Mouse (Mus musculus) neural tube, embryonic 11.5 days (tissue): Measurements from ENCODE around the gene Podn. TPM values are rescaled to one million over a fixed set of nuclear protein-coding genes. Genes with fewer than 3 reads are reported as not detected.

ENCODE experiments used
- ATAC-seq: fragments of 200-750 bp; cut with Nextera tagmentation; 2 replicates; pipeline ENCODE4 v1.8.0; 2017; ENCODE audit warnings: moderate number of reproducible peaks, mild to moderate bottlenecking, moderate TSS enrichment, moderate library complexity; ENCODE audit not compliant: insufficient read depth, low FRiP score, low TSS enrichment
- DNase-seq: peaks from one replicate; pipeline ENCODE4 v3.0.0-alpha.2; 2015; ENCODE audit warnings: low spot score
- H3K27ac ChIP-seq: fragments of 300-500 bp; sonication (generic); 2 replicates; pipeline ENCODE4 v1.5.1; 2014; ENCODE audit warnings: low read depth, mild to moderate bottlenecking, low read length
- H3K27me3 ChIP-seq: fragments of 300-500 bp; sonication (generic); 2 replicates; pipeline ENCODE4 v1.6.1; 2014; ENCODE audit warnings: mild to moderate bottlenecking, low read length, mixed read lengths; ENCODE audit not compliant: control insufficient read depth, insufficient read depth
- H3K36me3 ChIP-seq: fragments of 300-500 bp; sonication (generic); 2 replicates; pipeline ENCODE4 v1.6.1; 2014; ENCODE audit warnings: mild to moderate bottlenecking, low read length, moderate library complexity, mixed read lengths; ENCODE audit not compliant: control insufficient read depth, insufficient read depth
- H3K4me1 ChIP-seq: fragments of 300-500 bp; sonication (generic); 2 replicates; pipeline ENCODE4 v1.6.1; 2014; ENCODE audit warnings: low read length, mixed read lengths; ENCODE audit not compliant: control insufficient read depth, insufficient read depth
- H3K4me2 ChIP-seq: fragments of 300-500 bp; sonication (generic); 2 replicates; pipeline ENCODE4 v1.6.1; 2014; ENCODE audit warnings: low read depth, mild to moderate bottlenecking, moderate library complexity
- H3K4me3 ChIP-seq: fragments of 300-500 bp; sonication (generic); 2 replicates; pipeline ENCODE4 v1.5.1; 2014; ENCODE audit warnings: low read depth, low read length
- H3K9ac ChIP-seq: fragments of 300-500 bp; sonication (generic); 2 replicates; pipeline ENCODE4 v1.6.1; 2014; ENCODE audit warnings: mild to moderate bottlenecking, low read length
- H3K9me3 ChIP-seq: fragments of 300-500 bp; sonication (generic); 2 replicates; pipeline ENCODE4 v1.6.1; 2016; ENCODE audit warnings: low read length; ENCODE audit not compliant: control insufficient read depth
- WGBS: fragments of 180-500 bp; shearing (Covaris S2); extraction: QIAGEN DNeasy Blood & Tissue Kit; methylation state at CpG from one replicate; pipeline ENCODE4 v1.1.7; 2014; 5-methylcytosine and 5-hydroxymethylcytosine counted together
- polyA plus RNA-seq: library from polyadenylated mRNA; unstranded; fragments of >200 nt; fragmentation: Nextera tagmentation; extraction: Ambion mirVana; gene quantifications from 2 replicates; pipeline ENCODE4 v1.2.1, GENCODE M21; 2014

Gene Podn
- polyA plus RNA-seq, 1 experiment from 2014 or later = 0.36 TPM

- H3K4me1 ChIP-seq = no peaks in the 10 kb centered on the region
- ATAC-seq (no peak), DNase-seq (no peak)
- H3K36me3 ChIP-seq = no peaks in the 10 kb centered on the region
- peaks cover 5% of the 10 kb centered on the region for H3K27me3 ChIP-seq
- no peak overlapping the region for H3K4me3 ChIP-seq
- no peak overlapping the region for H3K27ac ChIP-seq
- no peak overlapping the region for H3K4me2 ChIP-seq
- H3K9ac ChIP-seq = no peak overlapping the region
- 4% methylated on average over 10 of the region's 10 CpGs for WGBS
- no peaks in the 10 kb centered on the region for H3K9me3 ChIP-seq
Measured at GRCm38 (mm10) chr4:108025269-108025668, 71.0 kb downstream of the Podn start.

- 73% methylated on average over 5 of the region's 5 CpGs for WGBS
- no peaks in the 10 kb centered on the region for H3K27me3 ChIP-seq
- no peak for DNase-seq
Measured at GRCm38 (mm10) chr4:108024641-108025040, 71.6 kb downstream of the Podn start.

GRCm38 (mm10) chr4:108023186-108023585, 73.1 kb downstream of the Podn start:
- H3K4me2 ChIP-seq = no peak overlapping the region
- WGBS = 83% methylated on average over 4 of the region's 4 CpGs
- H3K9me3 ChIP-seq = no peaks in the 10 kb centered on the region
- ATAC-seq = no peak
- no peak overlapping the region for H3K9ac ChIP-seq
- H3K27me3 ChIP-seq = no peaks in the 10 kb centered on the region
- H3K4me3 ChIP-seq = no peak overlapping the region
- no peak for DNase-seq
- H3K4me1 ChIP-seq = no peaks in the 10 kb centered on the region
- H3K27ac ChIP-seq = no peak overlapping the region
- H3K36me3 ChIP-seq = no peaks in the 10 kb centered on the region

More at GRCm38 (mm10) chr4:108024641-108025040, 71.6 kb downstream of the Podn start:
- Histone ChIP-seq H3K9me3 (no peaks in the 10 kb centered on the region), H3K9ac (no peak overlapping the region), H3K27ac (no peak overlapping the region), H3K4me3 (no peak overlapping the region), H3K4me2 (no peak overlapping the region), H3K4me1 (no peaks in the 10 kb centered on the region), H3K36me3 (no peaks in the 10 kb centered on the region)
- ATAC-seq = no peak

GRCm38 (mm10) chr4:108020178-108020577, 76.1 kb downstream of the Podn start:
- H3K9ac ChIP-seq = no peak overlapping the region
- DNase-seq (no peak), ATAC-seq (no peak)
- no peak overlapping the region for H3K4me3 ChIP-seq
- no peaks in the 10 kb centered on the region for H3K4me1 ChIP-seq
- WGBS = 84% methylated on average over 6 of the region's 6 CpGs
- no peak overlapping the region for H3K27ac ChIP-seq
- no peaks in the 10 kb centered on the region for H3K27me3 ChIP-seq
- H3K4me2 ChIP-seq = no peak overlapping the region
- no peaks in the 10 kb centered on the region for H3K36me3 ChIP-seq
- no peaks in the 10 kb centered on the region for H3K9me3 ChIP-seq

GRCm38 (mm10) chr4:108018961-108019921, 77.0 kb downstream of the Podn start:
- Histone ChIP-seq H3K4me2 (no peak overlapping the region), H3K9me3 (no peaks in the 10 kb centered on the region), H3K9ac (no peak overlapping the region), H3K4me3 (no peak overlapping the region), H3K4me1 (no peaks in the 10 kb centered on the region), H3K27ac (no peak overlapping the region), H3K27me3 (no peaks in the 10 kb centered on the region), H3K36me3 (no peaks in the 10 kb centered on the region)
- ATAC-seq (no peak), DNase-seq (no peak)
- WGBS = 61% methylated on average over 14 of the region's 14 CpGs

- H3K9ac ChIP-seq = no peak overlapping the region
- no peaks in the 10 kb centered on the region for H3K4me1 ChIP-seq
- no peak overlapping the region for H3K27ac ChIP-seq
- H3K4me3 ChIP-seq = no peak overlapping the region
- WGBS = 68% methylated on average over 10 of the region's 10 CpGs
- DNase-seq = no peak
- H3K27me3 ChIP-seq = no peaks in the 10 kb centered on the region
- ATAC-seq = no peak
- no peaks in the 10 kb centered on the region for H3K36me3 ChIP-seq
- no peaks in the 10 kb centered on the region for H3K9me3 ChIP-seq
- no peak overlapping the region for H3K4me2 ChIP-seq
Measured at GRCm38 (mm10) chr4:108018241-108018923, 77.9 kb downstream of the Podn start.

- WGBS = 91% methylated on average over 7 of the region's 7 CpGs
- H3K4me1 ChIP-seq = no peaks in the 10 kb centered on the region
- H3K36me3 ChIP-seq = no peaks in the 10 kb centered on the region
- no peak for ATAC-seq
- no peaks in the 10 kb centered on the region for H3K9me3 ChIP-seq
- H3K4me3 ChIP-seq = no peak overlapping the region
- no peak for DNase-seq
- H3K9ac ChIP-seq = no peak overlapping the region
- H3K4me2 ChIP-seq = no peak overlapping the region
- no peak overlapping the region for H3K27ac ChIP-seq
- H3K27me3 ChIP-seq = no peaks in the 10 kb centered on the region
Measured at GRCm38 (mm10) chr4:108017839-108018238, 78.4 kb downstream of the Podn start.

GRCm38 (mm10) chr4:108016321-108016720, 79.9 kb downstream of the Podn start:
- no peak overlapping the region for H3K9ac ChIP-seq
- no peaks in the 10 kb centered on the region for H3K36me3 ChIP-seq
- H3K4me2 ChIP-seq = no peak overlapping the region
- H3K4me3 ChIP-seq = no peak overlapping the region
- ATAC-seq = no peak
- no peak for DNase-seq
- 88% methylated on average over 3 of the region's 3 CpGs for WGBS
- no peaks in the 10 kb centered on the region for H3K4me1 ChIP-seq
- H3K9me3 ChIP-seq = no peaks in the 10 kb centered on the region
- H3K27ac ChIP-seq = no peak overlapping the region
- no peaks in the 10 kb centered on the region for H3K27me3 ChIP-seq
